Mouse (Mus musculus) activated CD4-positive, CD25-positive, alpha-beta regulatory T cell (primary cell): ENCODE data around the gene Rundc3a. TPM values are rescaled to one million over a fixed set of nuclear protein-coding genes. Genes with fewer than 3 reads are reported as not detected.

ENCODE experiments used
- polyA plus RNA-seq, 2 experiments: library from polyadenylated mRNA; unstranded; fragments of 100-300 nt; shearing (Covaris generic); gene quantifications; one replicate each; pipeline ENCODE4 v1.2.1; 2017

Gene Rundc3a
- 10 to 100 TPM; 25.8 to 29.9 TPM for polyA plus RNA-seq

DNA sequence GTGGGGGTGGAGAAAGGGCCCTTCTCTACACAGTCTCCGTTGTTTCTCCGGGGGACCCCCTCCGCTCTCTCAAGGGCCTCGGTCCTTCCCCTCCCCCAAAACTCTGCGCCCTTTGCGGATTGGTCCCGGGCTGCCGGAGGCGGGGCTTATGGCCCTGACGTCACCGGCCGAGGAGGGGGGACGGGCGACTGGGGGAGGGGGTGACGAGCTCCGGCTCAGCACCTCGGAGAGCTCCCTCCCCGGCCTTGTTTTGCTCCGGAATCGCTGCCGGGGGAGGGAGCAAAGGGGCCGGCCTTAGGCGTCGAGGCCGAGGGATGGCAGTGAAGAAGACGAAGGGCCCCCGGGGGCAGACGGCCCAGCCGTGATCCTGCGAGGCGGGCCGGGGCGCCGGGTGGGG is at the start of gene Rundc3a:
Rundc3a (plus strand) TSS at position 166 of the 397 bp plus-strand sequence.

DNA sequence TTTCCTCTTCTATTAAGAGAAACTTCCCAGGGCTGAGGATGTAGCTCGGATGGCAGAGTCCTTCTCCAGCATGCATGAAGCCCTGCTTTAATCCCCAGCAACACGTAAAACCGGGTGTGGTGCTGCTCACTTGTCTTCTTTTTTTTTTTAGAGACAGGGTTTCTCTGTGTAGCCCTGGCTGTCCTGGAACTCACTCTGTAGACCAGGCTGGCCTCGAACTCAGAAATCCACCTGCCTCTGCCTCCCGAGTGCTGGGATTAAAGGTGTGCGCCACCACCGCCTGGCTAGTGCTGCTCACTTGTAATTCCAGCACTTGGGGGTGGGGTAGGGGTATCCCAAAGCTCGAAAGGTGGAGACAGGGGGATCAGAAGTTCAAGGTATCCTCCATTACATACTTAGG is 27.1 kb upstream of the Rundc3a start, which contains the start of gene Slc4a1:
Slc4a1 (minus strand) TSS at position 101 of the 400 bp plus-strand sequence.

DNA sequence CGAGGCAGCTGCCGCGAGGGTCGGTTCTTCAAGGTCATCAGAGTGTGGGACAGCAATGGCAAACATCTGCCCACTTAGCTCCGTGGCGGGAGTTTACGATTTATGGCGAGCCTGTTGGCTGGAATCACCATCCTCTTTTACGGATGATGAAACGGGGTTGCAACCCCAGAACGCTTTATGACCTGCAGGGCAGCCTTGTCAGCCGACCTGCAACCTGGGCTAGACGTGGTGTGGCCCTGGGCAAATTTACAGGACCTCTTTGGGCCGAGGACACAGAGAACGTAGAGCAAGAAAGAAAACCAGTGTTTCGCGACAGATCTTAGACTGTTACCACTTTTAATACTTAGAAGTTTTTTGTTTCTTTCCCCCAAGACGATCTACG is 14.6 kb downstream of the Rundc3a start, which contains the start of gene Slc25a39:
Slc25a39 (minus strand) TSS at position 113 of the 382 bp plus-strand sequence.

DNA sequence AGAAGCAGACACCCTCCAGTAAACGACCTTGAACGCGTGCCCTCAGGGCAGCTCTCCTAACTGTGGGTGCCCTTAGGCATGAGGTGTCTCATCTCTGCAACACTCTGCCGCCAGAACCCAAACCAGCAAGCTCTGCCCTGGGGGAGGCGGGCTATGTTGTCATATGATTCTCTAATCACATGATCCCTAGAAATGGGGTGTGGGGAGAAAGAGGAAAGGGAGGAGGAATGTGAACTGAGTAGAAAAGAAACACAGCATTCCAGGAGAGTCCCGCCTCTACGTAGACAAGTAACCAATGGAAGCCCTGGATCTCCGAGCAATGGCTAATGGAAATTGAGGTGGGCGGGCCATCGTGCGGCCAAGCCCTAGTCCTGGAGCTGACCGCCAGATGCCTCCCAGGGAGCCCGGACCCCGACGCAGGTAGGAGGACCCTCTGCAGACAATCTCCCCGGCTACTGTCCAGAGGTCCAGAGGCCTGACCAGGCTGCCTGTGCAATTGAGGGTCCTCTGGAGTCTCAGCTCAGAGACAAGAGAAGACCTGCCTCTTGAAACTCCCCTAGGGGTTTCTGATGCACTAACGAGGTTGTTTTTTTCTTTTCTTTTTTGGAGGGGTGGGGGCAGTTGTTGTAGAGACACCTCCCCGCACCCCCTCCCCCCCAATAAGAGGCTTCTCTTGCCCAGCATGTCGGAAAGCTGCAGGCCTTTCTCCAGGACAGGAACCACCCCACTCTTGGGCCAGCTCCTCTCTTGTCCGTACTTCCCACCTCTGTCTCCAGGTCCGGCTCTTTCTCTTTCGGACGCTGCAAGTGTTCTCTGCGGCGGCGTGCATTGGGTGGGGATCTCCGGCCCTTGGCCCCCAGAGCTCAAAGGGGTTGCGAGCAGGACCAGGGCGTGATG is 37.2 kb downstream of the Rundc3a start, which contains the start of gene Grn:
Grn (plus strand) TSS at position 195 of the 897 bp plus-strand sequence.

DNA sequence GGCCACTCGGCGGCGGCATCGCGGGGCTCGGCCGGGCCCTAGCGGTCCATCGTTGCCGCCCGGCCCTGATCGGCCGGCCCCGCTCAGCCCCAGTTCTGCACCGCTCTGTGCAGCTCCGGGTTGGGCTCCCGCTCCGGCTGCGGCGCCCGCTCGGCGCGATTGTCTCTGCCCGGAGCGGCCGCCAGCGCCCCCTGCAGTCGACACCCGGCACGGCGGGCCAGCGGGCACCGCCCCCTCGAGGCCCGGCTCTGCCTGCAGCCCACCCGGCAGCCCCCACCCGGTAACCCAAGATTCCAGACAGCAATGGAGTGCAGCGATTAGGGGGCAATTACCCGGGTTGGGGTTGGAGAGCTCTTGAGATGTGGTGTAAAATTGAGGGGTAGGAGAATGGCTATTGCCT is 54.3 kb downstream of the Rundc3a start, which contains the start of gene Fam171a2:
Fam171a2 (minus strand) TSS at position 186 of the 400 bp plus-strand sequence.

Other genes starting within 250 kb of the Rundc3a start
- under 1 TPM in 1 of 2 experiments, not detected in 1; 0.14 TPM for gene Nags, start 247.9 kb upstream of the Rundc3a start, polyA plus RNA-seq
- 10 to 100 TPM in 1 of 2 experiments, 1 to 10 TPM in 1; 4.9 to 10.4 TPM for gene Tmem101, start 237.0 kb upstream of the Rundc3a start, polyA plus RNA-seq
- 10 to 100 TPM; 71.5 to 99.9 TPM for gene Lsm12, start 208.1 kb upstream of the Rundc3a start, polyA plus RNA-seq
- gene G6pc3, start 203.8 kb upstream of the Rundc3a start, polyA plus RNA-seq: 10 to 100 TPM; 23.4 to 38.3 TPM
- 10 to 100 TPM; 23.2 to 25.0 TPM for gene Hdac5, start 163.2 kb upstream of the Rundc3a start, polyA plus RNA-seq
- 1 to 10 TPM; 1.3 to 2.5 TPM for gene BC030867, start 144.5 kb upstream of the Rundc3a start, polyA plus RNA-seq
- not detected for gene Asb16, start 124.7 kb upstream of the Rundc3a start, polyA plus RNA-seq
- gene Tmub2, start 108.5 kb upstream of the Rundc3a start, polyA plus RNA-seq: 10 to 100 TPM; 53.2 to 53.9 TPM
- gene Atxn7l3, start 96.8 kb upstream of the Rundc3a start, polyA plus RNA-seq: 10 to 100 TPM; 18.9 to 21.8 TPM
- 100 to 1,000 TPM; 104 to 123 TPM for gene Ubtf, start 73.7 kb upstream of the Rundc3a start, polyA plus RNA-seq
- 1 to 10 TPM; 3.0 to 3.3 TPM for gene Slc4a1, start 27.2 kb upstream of the Rundc3a start, polyA plus RNA-seq
- gene Slc25a39, start 14.5 kb downstream of the Rundc3a start, polyA plus RNA-seq: 10 to 100 TPM; 78.1 to 93.5 TPM
- gene Grn, start 36.9 kb downstream of the Rundc3a start, polyA plus RNA-seq: 10 to 100 TPM; 42.4 to 63.7 TPM
- gene Fam171a2, start 54.3 kb downstream of the Rundc3a start, polyA plus RNA-seq: under 1 TPM in 1 of 2 experiments, not detected in 1; 0.32 TPM
- 1 to 10 TPM in 1 of 2 experiments, under 1 TPM in 1; 0.64 to 1.1 TPM for gene Itga2b, start 76.7 kb downstream of the Rundc3a start, polyA plus RNA-seq
- gene Gpatch8, start 163.0 kb downstream of the Rundc3a start, polyA plus RNA-seq: 10 to 100 TPM; 57.4 to 60.5 TPM
- gene Gm11627, start 186.1 kb downstream of the Rundc3a start, polyA plus RNA-seq: not detected
- not detected for gene Fzd2, start 211.0 kb downstream of the Rundc3a start, polyA plus RNA-seq